Mouse (Mus musculus) liver, embryonic 16.5 days (tissue): ENCODE data around the gene Furin. TPM values are rescaled to one million over a fixed set of nuclear protein-coding genes. Genes with fewer than 3 reads are reported as not detected.

Experiments
- ATAC-seq: fragments of 200-750 bp; cut with Nextera tagmentation; 2 replicates; pipeline ENCODE4 v1.8.0; 2017; ENCODE audit warnings: low read depth, mild to moderate bottlenecking, moderate number of reproducible peaks, moderate library complexity
- H3K27ac ChIP-seq: fragments of 300-500 bp; sonication (generic); 2 replicates; pipeline ENCODE4 v1.5.1; 2014; ENCODE audit warnings: mild to moderate bottlenecking, low read length
- H3K27me3 ChIP-seq: fragments of 300-500 bp; sonication (generic); 2 replicates; pipeline ENCODE4 v1.6.1; 2014; ENCODE audit warnings: low read depth, low read length, mixed read lengths; ENCODE audit not compliant: control insufficient read depth, insufficient read depth
- H3K36me3 ChIP-seq: fragments of 300-500 bp; sonication (generic); 2 replicates; pipeline ENCODE4 v1.6.1; 2014; ENCODE audit warnings: mild to moderate bottlenecking; ENCODE audit not compliant: control insufficient read depth, insufficient read depth
- H3K4me1 ChIP-seq: fragments of 300-500 bp; sonication (generic); 2 replicates; pipeline ENCODE4 v1.6.1; 2014; ENCODE audit warnings: low read depth, low read length, mixed read lengths; ENCODE audit not compliant: control insufficient read depth
- H3K4me2 ChIP-seq: fragments of 300-500 bp; sonication (generic); 2 replicates; pipeline ENCODE4 v1.6.1; 2014; ENCODE audit warnings: low read depth, low read length, mixed read lengths
- H3K4me3 ChIP-seq: fragments of 300-500 bp; sonication (generic); 2 replicates; pipeline ENCODE4 v1.5.1; 2014; ENCODE audit warnings: low read depth, mild to moderate bottlenecking, low read length
- H3K9ac ChIP-seq: fragments of 300-500 bp; sonication (generic); 2 replicates; pipeline ENCODE4 v1.6.1; 2014; ENCODE audit warnings: low read depth, low read length
- H3K9me3 ChIP-seq: fragments of 300-500 bp; sonication (generic); replicated peaks from 2 replicates; pipeline ENCODE4 v1.6.1; 2016; ENCODE audit warnings: low read length; ENCODE audit not compliant: control insufficient read depth
- WGBS: fragments of 180-500 bp; shearing (Covaris S2); extraction: QIAGEN DNeasy Blood & Tissue Kit; methylation state at CpG from one replicate; pipeline ENCODE4 v1.1.7; 2014; ENCODE audit not compliant: insufficient replicate concordance; 5-methylcytosine and 5-hydroxymethylcytosine counted together
- polyA plus RNA-seq: library from polyadenylated mRNA; unstranded; fragments of >200 nt; fragmentation: Nextera tagmentation; extraction: Ambion mirVana; gene quantifications from 2 replicates; pipeline ENCODE4 v1.2.1, GENCODE M21; 2015

Gene Furin
- polyA plus RNA-seq, 1 experiment from 2014 or later = 6.2 TPM

DNA sequence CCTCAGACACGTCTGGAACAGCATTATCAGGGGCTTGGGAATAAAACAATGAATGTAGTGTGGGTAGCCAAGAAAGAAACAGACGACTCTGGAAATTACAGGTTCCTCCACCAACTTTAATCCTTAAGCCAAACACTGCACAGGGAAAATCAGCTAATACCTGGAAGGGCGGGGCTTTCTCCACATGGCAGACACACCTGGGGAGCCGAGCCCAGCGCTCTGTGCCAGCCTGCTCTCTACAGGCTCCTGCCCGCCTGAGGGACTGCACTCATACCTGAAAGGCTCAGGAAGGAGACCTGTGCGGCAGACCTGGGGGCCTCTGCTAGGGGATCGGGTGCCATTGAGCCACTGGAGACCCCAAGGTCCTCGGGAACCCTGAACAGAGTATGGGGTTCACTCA is 2.5 kb upstream of the Furin start:
- Histone ChIP-seq H3K9me3 (no peaks in the 10 kb centered on the region), H3K4me1 (peaks cover 13% of the 10 kb centered on the region), H3K9ac (no peak overlapping the region; the same call in 1 of the 2 replicates), H3K36me3 (no peaks in the 10 kb centered on the region), H3K27ac (no peak overlapping the region), H3K27me3 (peaks cover 19% of the 10 kb centered on the region), H3K4me3 (no peak overlapping the region), H3K4me2 (no peak overlapping the region)
- 66% methylated on average over 9 of the region's 9 CpGs for WGBS
- ATAC-seq = no peak

DNA sequence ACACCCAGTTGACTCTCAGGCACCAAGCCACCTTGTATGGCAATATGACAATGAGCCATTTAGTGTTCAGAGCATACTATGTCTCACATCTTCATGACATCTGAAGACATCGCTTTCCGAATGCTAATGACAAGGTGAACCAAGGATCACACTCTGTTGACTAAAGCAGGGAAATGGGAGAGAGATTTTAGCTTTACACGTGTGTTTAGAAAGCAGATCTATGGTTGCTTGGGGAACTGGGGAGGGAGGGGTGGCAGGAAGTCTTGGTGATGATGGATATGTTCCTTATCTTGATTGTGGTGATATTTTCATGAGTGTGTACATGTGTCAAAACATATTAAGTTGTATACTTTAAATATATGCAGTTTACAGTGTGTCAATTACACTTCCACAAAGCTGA is 950 bp upstream of the Furin start:
- Histone ChIP-seq H3K9me3 (no peaks in the 10 kb centered on the region), H3K27ac (no peak overlapping the region), H3K27me3 (peaks cover 34% of the 10 kb centered on the region), H3K36me3 (no peaks in the 10 kb centered on the region), H3K4me1 (peaks cover 13% of the 10 kb centered on the region), H3K4me3 (no peak overlapping the region), H3K4me2 (no peak overlapping the region), H3K9ac (no peak overlapping the region)
- ATAC-seq = no peak
- 60% methylated on average over 3 of the region's 3 CpGs for WGBS

DNA sequence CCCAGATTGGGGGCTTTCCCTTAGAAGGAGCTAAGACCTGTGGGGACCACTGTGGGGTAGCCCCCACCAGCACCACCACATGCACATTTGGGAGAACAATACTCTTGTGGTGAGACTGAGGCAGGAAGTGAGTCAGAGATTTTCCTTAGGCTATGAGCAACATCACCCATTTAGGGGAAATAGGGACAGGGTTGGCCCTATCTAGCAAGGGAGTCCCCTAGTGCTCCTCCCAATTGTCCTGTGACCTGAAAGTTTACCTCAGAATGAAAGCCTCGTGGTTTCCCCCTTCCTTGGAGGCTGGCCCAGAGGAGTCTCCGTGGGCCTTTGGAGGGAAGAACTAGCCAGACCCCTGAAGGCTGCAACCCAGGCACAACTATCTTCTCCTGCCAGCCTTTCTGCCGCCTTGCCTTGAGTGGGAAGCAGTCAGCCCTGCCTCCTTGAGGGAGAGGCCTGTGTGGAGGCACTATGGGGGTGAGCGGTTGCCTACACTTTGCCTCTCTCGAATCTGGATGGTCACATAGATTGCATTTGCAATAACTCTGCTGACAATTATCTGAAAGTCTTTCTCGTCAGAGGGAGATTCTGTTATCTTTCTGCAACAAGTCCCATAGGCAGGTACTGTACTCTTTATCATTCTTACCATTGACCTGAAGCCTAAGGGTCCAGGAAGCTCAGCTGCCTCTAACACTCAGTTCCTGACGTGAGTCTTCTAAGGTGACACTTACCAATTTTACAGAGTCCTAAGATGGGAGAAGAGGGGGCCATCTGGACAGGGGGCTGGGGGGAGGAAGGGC is 938 bp downstream of the Furin start:
- no peak overlapping the region for H3K4me2 ChIP-seq
- H3K4me1 ChIP-seq = peaks cover 16% of the 10 kb centered on the region
- no peak overlapping the region for H3K9ac ChIP-seq
- H3K9me3 ChIP-seq = no peaks in the 10 kb centered on the region
- H3K4me3 ChIP-seq = no peak overlapping the region
- H3K27ac ChIP-seq = peak overlapping the region; percentile 17; the same call in 1 of the 2 replicates
- no peaks in the 10 kb centered on the region for H3K36me3 ChIP-seq
- 20% methylated on average over 7 of the region's 7 CpGs for WGBS
- peaks cover 37% of the 10 kb centered on the region for H3K27me3 ChIP-seq
- no peak for ATAC-seq

DNA sequence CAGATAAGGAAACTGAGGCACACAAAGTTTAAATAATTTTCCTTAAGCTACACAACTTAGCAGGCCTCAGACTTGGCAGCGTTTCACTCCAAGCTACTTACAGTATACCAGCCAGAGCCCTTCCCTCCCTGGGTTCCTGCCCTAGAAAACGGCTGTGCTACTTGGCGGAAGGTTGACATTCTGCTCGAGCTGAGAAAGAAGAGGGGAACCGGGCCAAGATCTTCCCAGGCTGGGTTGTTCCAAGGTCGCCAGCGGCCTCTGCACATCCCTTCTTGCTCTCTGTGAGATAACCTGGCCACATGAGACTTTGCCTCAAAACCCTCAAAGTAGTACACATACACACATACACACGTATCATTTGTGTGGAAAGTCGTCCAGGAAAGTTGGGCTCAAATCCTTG is 1.7 kb downstream of the Furin start:
- no peak for ATAC-seq
- WGBS = 37% methylated on average over 9 of the region's 9 CpGs
- peak overlapping the region; percentile 14 for H3K27ac ChIP-seq

DNA sequence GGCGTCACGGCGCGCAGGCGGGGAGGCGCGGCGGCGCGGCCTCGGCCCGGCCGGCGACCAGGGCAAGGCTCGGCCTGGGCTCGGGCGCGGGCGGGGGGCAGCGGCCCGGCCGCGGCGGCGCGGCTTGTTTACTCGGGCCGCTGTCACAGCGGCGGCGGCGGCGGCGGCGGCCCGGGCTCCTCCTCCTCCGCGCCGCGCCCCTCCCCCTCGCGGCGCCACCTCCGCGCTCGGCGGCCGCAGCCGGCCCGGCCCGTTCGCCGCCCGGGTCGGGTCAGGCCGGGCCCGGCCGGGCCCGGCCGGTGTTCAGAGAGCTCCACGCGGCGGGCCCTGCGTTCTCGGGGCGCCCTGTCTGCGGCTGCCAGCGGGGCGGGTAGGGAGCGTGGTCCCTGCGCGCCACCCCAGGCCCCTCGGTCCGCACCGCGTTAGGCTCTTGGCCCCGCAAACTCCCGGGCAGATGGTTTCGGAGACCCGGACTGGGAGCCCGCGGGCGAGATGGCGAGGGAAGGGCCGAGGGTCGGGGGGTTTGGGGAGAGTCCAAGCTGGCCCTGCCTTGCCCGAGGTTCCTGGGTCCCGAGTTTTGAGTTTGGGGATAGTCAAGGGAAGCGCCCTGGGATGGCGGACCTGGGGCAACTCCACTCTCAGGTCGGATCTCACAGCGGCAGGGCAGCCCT is 2.5 kb downstream of the Furin start:
- H3K4me1 ChIP-seq = peaks cover 16% of the 10 kb centered on the region
- H3K4me3 ChIP-seq = peak overlapping the region; percentile 72
- no peaks in the 10 kb centered on the region for H3K9me3 ChIP-seq
- peak overlapping the region; percentile 77 for H3K9ac ChIP-seq
- WGBS = 2% methylated on average over 37 of the region's 92 CpGs
- H3K27me3 ChIP-seq = peaks cover 37% of the 10 kb centered on the region
- no peaks in the 10 kb centered on the region for H3K36me3 ChIP-seq
- ATAC-seq = peak; percentile 69
- H3K27ac ChIP-seq = peak overlapping the region; percentile 85
- peak overlapping the region; percentile 81 for H3K4me2 ChIP-seq

More for the DNA sequence above, 1.7 kb downstream of the Furin start:
- peaks cover 16% of the 10 kb centered on the region for H3K4me1 ChIP-seq
- no peak overlapping the region for H3K9ac ChIP-seq
- H3K9me3 ChIP-seq = no peaks in the 10 kb centered on the region
- peak overlapping the region; percentile 81 for H3K4me2 ChIP-seq
- H3K36me3 ChIP-seq = no peaks in the 10 kb centered on the region
- peaks cover 37% of the 10 kb centered on the region for H3K27me3 ChIP-seq
- no peak overlapping the region for H3K4me3 ChIP-seq

DNA sequence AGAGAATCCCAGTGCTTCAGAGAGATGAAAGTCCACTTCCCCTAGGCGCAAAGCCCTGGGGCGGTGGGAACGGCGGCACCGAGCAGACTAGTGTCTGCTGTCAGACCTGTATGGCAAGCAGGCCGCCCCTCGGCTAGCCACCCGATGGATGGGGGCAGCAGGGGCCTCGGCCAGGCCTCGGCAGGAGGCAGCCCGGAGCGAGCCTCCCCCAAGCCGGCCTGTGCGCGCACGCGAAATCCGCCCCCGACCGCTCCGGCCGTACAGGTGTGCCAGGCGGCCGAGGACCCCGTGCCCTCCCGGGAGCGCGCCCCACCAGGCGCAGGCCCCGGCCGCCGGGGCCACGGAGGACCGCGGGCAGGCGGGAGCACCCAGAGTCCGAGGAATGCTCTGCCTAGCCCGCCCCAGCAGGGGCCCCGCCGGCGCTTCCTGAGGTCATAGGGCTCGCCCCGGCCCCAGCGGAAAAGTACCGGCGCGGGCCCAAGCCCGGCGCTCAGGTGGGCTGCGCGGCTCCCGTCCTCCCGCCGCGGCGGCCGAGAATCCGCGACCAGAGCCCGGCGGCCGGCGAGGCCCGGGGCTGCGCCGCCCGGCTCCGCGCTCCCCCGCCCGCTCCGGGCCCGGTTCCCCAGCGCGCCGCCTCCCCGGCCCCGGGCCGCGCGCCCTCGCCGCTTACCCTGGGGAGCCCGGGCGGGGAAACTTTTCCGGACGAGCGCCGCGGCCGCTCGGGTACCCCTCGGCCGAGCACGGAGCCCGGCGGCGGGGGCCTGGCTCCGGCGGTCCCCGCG is 3.2 kb downstream of the Furin start:
- ATAC-seq = peak; percentile 19
- Histone ChIP-seq H3K9ac (peak overlapping the region; percentile 77), H3K4me3 (peak overlapping the region; percentile 72), H3K36me3 (peaks cover under 1% of the 10 kb centered on the region; the same call in 1 of the 2 replicates), H3K4me2 (peak overlapping the region; percentile 81), H3K27me3 (peaks cover 37% of the 10 kb centered on the region), H3K4me1 (peaks cover 16% of the 10 kb centered on the region), H3K27ac (peak overlapping the region; percentile 82), H3K9me3 (no peaks in the 10 kb centered on the region)
- under 1% methylated on average over 90 of the region's 102 CpGs for WGBS

DNA sequence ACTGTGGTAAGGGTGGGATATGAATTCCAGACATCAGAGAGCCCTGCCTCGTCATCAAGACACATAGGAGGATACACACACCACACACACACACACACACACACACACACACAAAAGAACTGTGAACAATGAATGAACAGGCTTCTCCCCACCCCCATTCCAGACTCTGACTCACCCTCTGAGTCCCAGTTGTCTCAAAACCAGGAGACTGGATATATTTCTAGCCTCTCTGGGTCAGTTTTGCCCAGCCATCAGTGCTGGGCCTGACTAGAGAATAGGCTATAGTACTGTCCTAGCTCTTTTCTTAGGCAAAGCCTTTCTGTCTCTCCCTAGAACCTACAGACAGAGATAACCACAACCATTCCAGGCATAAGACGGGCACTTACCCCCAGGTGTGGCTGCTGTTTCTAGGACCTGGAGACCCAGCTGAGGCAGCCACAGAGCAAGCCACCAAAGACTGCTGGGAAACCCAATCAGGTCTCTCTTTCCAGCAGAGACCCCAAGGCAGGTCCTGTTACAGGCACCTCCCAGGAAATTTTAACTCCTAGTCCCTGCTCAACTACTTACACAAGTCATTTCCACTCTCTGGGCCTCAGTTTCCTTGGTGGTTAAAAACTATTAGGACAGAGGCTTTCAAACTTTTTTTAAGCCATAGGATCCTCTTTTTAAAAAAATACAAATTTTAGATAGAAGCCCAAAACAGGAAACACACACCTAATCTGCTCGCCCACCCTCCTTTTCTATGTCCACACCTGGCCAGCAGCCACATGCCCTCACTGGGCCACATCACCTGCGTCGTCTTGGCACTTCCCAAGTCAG is 4.0 kb downstream of the Furin start:
- WGBS = 21% methylated on average over 5 of the region's 5 CpGs
- Histone ChIP-seq H3K9me3 (no peaks in the 10 kb centered on the region), H3K4me1 (peaks cover 19% of the 10 kb centered on the region), H3K4me3 (peak overlapping the region; percentile 72), H3K27me3 (peaks cover 37% of the 10 kb centered on the region), H3K9ac (peak overlapping the region; percentile 77), H3K36me3 (peaks cover 5% of the 10 kb centered on the region), H3K27ac (peak overlapping the region; percentile 82), H3K4me2 (peak overlapping the region; percentile 81)
- no peak for ATAC-seq

DNA sequence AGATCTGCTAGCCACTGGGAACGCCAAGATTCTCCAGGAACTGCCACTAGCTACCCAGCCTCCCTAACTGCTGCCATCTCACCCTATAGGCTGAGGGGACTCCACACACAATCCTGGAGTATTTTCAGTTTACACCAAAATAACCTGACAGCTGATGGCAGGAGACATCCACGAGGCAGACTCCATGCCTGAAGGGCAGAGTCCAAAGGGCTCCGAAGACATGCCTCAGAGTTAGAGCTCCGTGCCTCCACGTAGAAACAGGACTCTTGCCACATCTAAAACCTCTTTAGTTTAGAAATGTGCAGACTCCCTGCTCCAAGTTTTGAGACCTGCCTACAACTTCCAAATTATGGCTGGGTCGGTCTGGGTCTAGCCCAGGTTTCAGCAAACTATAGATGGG is 4.7 kb downstream of the Furin start:
- Histone ChIP-seq H3K27ac (peak overlapping the region; percentile 82), H3K27me3 (peaks cover 37% of the 10 kb centered on the region), H3K9me3 (no peaks in the 10 kb centered on the region), H3K36me3 (peaks cover 8% of the 10 kb centered on the region), H3K4me1 (peaks cover 19% of the 10 kb centered on the region), H3K4me3 (peak overlapping the region; percentile 72), H3K9ac (peak overlapping the region; percentile 6; the same call in 1 of the 2 replicates), H3K4me2 (peak overlapping the region; percentile 81)
- 60% methylated on average over 6 of the region's 6 CpGs for WGBS
- peak; percentile 8; the same call in 1 of the 2 replicates for ATAC-seq
